Mouse (Mus musculus) kidney, postnatal 0 days (tissue): ENCODE measurements around the gene Sema3f. TPM values are rescaled to one million over a fixed set of nuclear protein-coding genes. Genes with fewer than 3 reads are reported as not detected.

Source experiments
- ATAC-seq: fragments of 200-750 bp; cut with Nextera tagmentation; replicated peaks from 2 replicates; pipeline ENCODE4 v1.8.0; 2017; ENCODE audit warnings: low read depth, moderate number of reproducible peaks, moderate TSS enrichment, moderate library complexity; ENCODE audit not compliant: low FRiP score
- DNase-seq: peaks from one replicate; pipeline ENCODE4 v3.0.0-alpha.2; 2016; ENCODE audit warnings: low spot score
- H3K27ac ChIP-seq: fragments of 300-500 bp; sonication (generic); 2 replicates; pipeline ENCODE4 v1.5.1; 2014; ENCODE audit warnings: mild to moderate bottlenecking
- H3K27me3 ChIP-seq: fragments of 300-500 bp; sonication (generic); 2 replicates; pipeline ENCODE4 v1.6.1; 2014; ENCODE audit warnings: low read length, mixed read lengths; ENCODE audit not compliant: insufficient read depth
- H3K36me3 ChIP-seq: fragments of 300-500 bp; sonication (generic); 2 replicates; pipeline ENCODE4 v1.6.1; 2014; ENCODE audit warnings: low read length, mixed read lengths; ENCODE audit not compliant: insufficient read depth
- H3K4me1 ChIP-seq: fragments of 300-500 bp; sonication (generic); replicated peaks from 2 replicates; pipeline ENCODE4 v1.6.1; 2014; ENCODE audit warnings: antibody characterized with exemption, low read length, mixed read lengths; ENCODE audit not compliant: insufficient read depth
- H3K4me2 ChIP-seq: fragments of 300-500 bp; sonication (generic); 2 replicates; pipeline ENCODE4 v1.6.1; 2014; ENCODE audit warnings: mild to moderate bottlenecking, low read length, moderate library complexity, mixed read lengths
- H3K4me3 ChIP-seq: fragments of 300-500 bp; sonication (generic); replicated peaks from 2 replicates; pipeline ENCODE4 v1.5.1; 2014; ENCODE audit warnings: low read depth, low read length
- H3K9ac ChIP-seq: fragments of 300-500 bp; sonication (generic); 2 replicates; pipeline ENCODE4 v1.6.1; 2014; ENCODE audit warnings: low read depth, low read length
- H3K9me3 ChIP-seq: fragments of 300-500 bp; sonication (generic); replicated peaks from 2 replicates; pipeline ENCODE4 v1.6.1; 2016; ENCODE audit warnings: low read length, inconsistent platforms, mixed read lengths
- CTCF ChIP-seq: IDR thresholded peaks from 2 replicates; pipeline ENCODE4 v1.5.1; 2016; ENCODE audit warnings: antibody characterized with exemption, low read depth, mild to moderate bottlenecking, moderate library complexity
- WGBS: fragments of 180-500 bp; shearing (Covaris S2); extraction: QIAGEN DNeasy Blood & Tissue Kit; methylation state at CpG from one replicate; pipeline ENCODE4 v1.1.7; 2014; 5-methylcytosine and 5-hydroxymethylcytosine counted together
- polyA plus RNA-seq: library from polyadenylated mRNA; unstranded; fragments of >200 nt; fragmentation: Nextera tagmentation; extraction: Ambion mirVana; gene quantifications from 2 replicates; pipeline ENCODE4 v1.2.1, GENCODE M21; 2015

Gene Sema3f
- polyA plus RNA-seq, 1 experiment from 2014 or later: 16.2 TPM

- TF ChIP-seq CTCF: no peak
- H3K27ac ChIP-seq: no peak overlapping the region
- no peak overlapping the region for H3K9ac ChIP-seq
- H3K4me3 ChIP-seq: no peak overlapping the region
- no peak overlapping the region for H3K4me2 ChIP-seq
- no peak for DNase-seq
- H3K4me1 ChIP-seq: no peaks in the 10 kb centered on the region; the same call in 1 of the 2 replicates
- 70% methylated on average over 8 of the region's 8 CpGs for WGBS
- no peaks in the 10 kb centered on the region for H3K27me3 ChIP-seq
- no peaks in the 10 kb centered on the region for H3K9me3 ChIP-seq
- peaks cover 43% of the 10 kb centered on the region for H3K36me3 ChIP-seq
- no peak for ATAC-seq
Measured at GRCm38 (mm10) chr9:107690391-107690790, 19.9 kb downstream of the Sema3f start.

GRCm38 (mm10) chr9:107688939-107689338, 21.3 kb downstream of the Sema3f start:
- peaks cover 50% of the 10 kb centered on the region for H3K36me3 ChIP-seq
- no peak for DNase-seq

GRCm38 (mm10) chr9:107688415-107688814, 21.9 kb downstream of the Sema3f start:
- H3K9me3 ChIP-seq: no peaks in the 10 kb centered on the region
- H3K9ac ChIP-seq: no peak overlapping the region
- ATAC-seq (no peak), DNase-seq (no peak)
- H3K36me3 ChIP-seq: peaks cover 54% of the 10 kb centered on the region
- H3K27ac ChIP-seq: no peak overlapping the region
- H3K4me1 ChIP-seq: no peaks in the 10 kb centered on the region; the same call in 1 of the 2 replicates
- TF ChIP-seq CTCF: no peak
- no peaks in the 10 kb centered on the region for H3K27me3 ChIP-seq
- H3K4me3 ChIP-seq: no peak overlapping the region
- WGBS: 86% methylated on average over 5 of the region's 5 CpGs
- no peak overlapping the region for H3K4me2 ChIP-seq

More at GRCm38 (mm10) chr9:107688939-107689338, 21.3 kb downstream of the Sema3f start:
- WGBS: 73% methylated on average over 7 of the region's 7 CpGs
- H3K4me3 ChIP-seq: no peak overlapping the region
- ATAC-seq: no peak
- no peak overlapping the region for H3K9ac ChIP-seq
- H3K4me2 ChIP-seq: no peak overlapping the region
- H3K9me3 ChIP-seq: no peaks in the 10 kb centered on the region
- no peak for TF ChIP-seq CTCF
- no peaks in the 10 kb centered on the region for H3K27me3 ChIP-seq
- H3K4me1 ChIP-seq: no peaks in the 10 kb centered on the region; the same call in 1 of the 2 replicates
- no peak overlapping the region for H3K27ac ChIP-seq

- H3K36me3 ChIP-seq: peaks cover 43% of the 10 kb centered on the region
- no peaks in the 10 kb centered on the region for H3K27me3 ChIP-seq
- ATAC-seq: peak; percentile 69
- H3K4me3 ChIP-seq: no peak overlapping the region
- no peaks in the 10 kb centered on the region for H3K9me3 ChIP-seq
- H3K27ac ChIP-seq: no peak overlapping the region
- DNase-seq: peak; percentile 84
- H3K4me1 ChIP-seq: no peaks in the 10 kb centered on the region
- peak; percentile 88 for TF ChIP-seq CTCF
- 34% methylated on average over 17 of the region's 17 CpGs for WGBS
- H3K9ac ChIP-seq: no peak overlapping the region
- H3K4me2 ChIP-seq: no peak overlapping the region
Measured at GRCm38 (mm10) chr9:107685231-107685981, 24.9 kb downstream of the Sema3f start.

GRCm38 (mm10) chr9:107682405-107682804, 27.9 kb downstream of the Sema3f start:
- DNase-seq: no peak
- no peak for ATAC-seq
- Histone ChIP-seq H3K27ac (no peak overlapping the region), H3K4me1 (no peaks in the 10 kb centered on the region), H3K36me3 (peaks cover 19% of the 10 kb centered on the region; the same call in 1 of the 2 replicates), H3K27me3 (peaks cover 3% of the 10 kb centered on the region), H3K4me3 (no peak overlapping the region), H3K9ac (no peak overlapping the region), H3K4me2 (no peak overlapping the region), H3K9me3 (no peaks in the 10 kb centered on the region)
- TF ChIP-seq CTCF: no peak
- WGBS: 78% methylated on average over 20 of the region's 20 CpGs

GRCm38 (mm10) chr9:107679501-107679900, 30.8 kb downstream of the Sema3f start, which contains the start of gene Gnat1:
TSS of gene Gnat1 (minus strand) at chr9:107679712.
- H3K4me1 ChIP-seq: peaks cover 7% of the 10 kb centered on the region; the same call in 1 of the 2 replicates
- ATAC-seq (no peak), DNase-seq (no peak)
- H3K27me3 ChIP-seq: peaks cover 14% of the 10 kb centered on the region
- 34% methylated on average over 5 of the region's 5 CpGs for WGBS
- no peak within 1 kb of the TSS for H3K4me3 ChIP-seq
- no peak for TF ChIP-seq CTCF
- H3K27ac ChIP-seq: no peak within 1 kb of the TSS
- peaks cover 15% of the 10 kb centered on the region; the same call in 1 of the 2 replicates for H3K36me3 ChIP-seq
- no peak within 1 kb of the TSS for H3K4me2 ChIP-seq
- no peaks in the 10 kb centered on the region for H3K9me3 ChIP-seq
- H3K9ac ChIP-seq: no peak within 1 kb of the TSS
